8 mouse cellular contexts compared by ENCODE assay signal in genomic region chr17:46782341-46783221, GRCm38 (mm10). TPM values are rescaled to one million over a fixed set of nuclear protein-coding genes. Genes with fewer than 3 reads are reported as not detected.
DNase-seq lines count a peak whose midpoint lies in the region; ATAC-seq lines count a peak whose summit lies in the region.

Gene Rpl7l1, minus strand, starts transcription at chr17:46782672.

- H3K27me3 ChIP-seq in hindbrain, embryonic 11.5 days (ENCODE audit: control insufficient read depth, insufficient read depth, low read length) = no peaks in the 10 kb centered on the region

- H3K4me1 ChIP-seq in hindbrain, embryonic 11.5 days (replicated peaks; ENCODE audit: control insufficient read depth, insufficient read depth, low read length) = no peaks in the 10 kb centered on the region

- no peaks in the 10 kb centered on the region for H3K9me3 ChIP-seq in hindbrain, embryonic 11.5 days (ENCODE audit: control insufficient read depth, low read length)

- DNase-seq in MN1 (ENCODE audit: low spot score) = peak; percentile 97
- DNase-seq in cerebellum, adult 9-10 months = peak; percentile 91
- DNase-seq in frontal cortex, adult 2 months (ENCODE audit: extremely low spot score in 1 of 2, low spot score in 1 of 2) = peak; percentile 76 to 93
- peak; percentile 93 for DNase-seq in hindbrain, embryonic 11.5 days (ENCODE audit: low spot score)
- DNase-seq in layer of hippocampus, postnatal 10 days (ENCODE audit: low spot score in 2 of 2) = peak; percentile 91 to 93
- DNase-seq in lung, postnatal 10 days = peak; percentile 96
- DNase-seq in ovary, postnatal 36 days (ENCODE audit: low spot score) = peak; percentile 91
- DNase-seq in thymus, postnatal 25 days = peak; percentile 92

- 1% methylated on average over 44 of the region's 44 CpGs for WGBS in hindbrain, embryonic 11.5 days

- peak within 1 kb of the TSS; percentile 80 for H3K9ac ChIP-seq in hindbrain, embryonic 11.5 days (ENCODE audit: low read depth, low read length)

- ATAC-seq in hindbrain, embryonic 11.5 days (ENCODE audit: low FRiP score) = peak; percentile 95

- H3K36me3 ChIP-seq in hindbrain, embryonic 11.5 days (ENCODE audit: control insufficient read depth, insufficient read depth, low read length) = peaks cover 7% of the 10 kb centered on the region; the same call in 1 of the 2 replicates

- H3K4me2 ChIP-seq in hindbrain, embryonic 11.5 days (replicated peaks; ENCODE audit: low read depth, low read length) = peak within 1 kb of the TSS; percentile 58

- H3K27ac ChIP-seq in hindbrain, embryonic 11.5 days (ENCODE audit: low read depth, low read length) = peak within 1 kb of the TSS; percentile 91

- peak within 1 kb of the TSS; percentile 62 for H3K4me3 ChIP-seq in hindbrain, embryonic 11.5 days (ENCODE audit: low read depth, low read length)

RNA-seq across cellular contexts. Expression of gene Rpl7l1, which starts in this region (rescaled TPM):
- 37.8 and 46.0 TPM in 2 replicates for polyA plus RNA-seq in frontal cortex, adult 2 months (2012; rRNA removed)
- 149 and 155 TPM in 2 replicates for polyA plus RNA-seq in hindbrain, embryonic 11.5 days (2014; fragmentation: Nextera tagmentation; extraction: Ambion mirVana)
- total RNA-seq in layer of hippocampus, postnatal 10 days (2021) = 10 to 100 TPM; 54.3 to 57.4 TPM

Comparison
In these comparisons a context has a peak if more than half of its experiments do, and no peak if none do; other contexts are left out.
1. Peak in every context shown above with its lines: DNase-seq, ATAC-seq, H3K4me3 ChIP-seq and H3K27ac ChIP-seq.